Mouse (Mus musculus): Measurements from ENCODE around the gene Grik2.
"Not testable (repeated sequence)": the region's sequence is repeated elsewhere in the genome, so short reads cannot be mapped to it uniquely, and the experiment has no call there.

The Grik2 gene

DNA sequence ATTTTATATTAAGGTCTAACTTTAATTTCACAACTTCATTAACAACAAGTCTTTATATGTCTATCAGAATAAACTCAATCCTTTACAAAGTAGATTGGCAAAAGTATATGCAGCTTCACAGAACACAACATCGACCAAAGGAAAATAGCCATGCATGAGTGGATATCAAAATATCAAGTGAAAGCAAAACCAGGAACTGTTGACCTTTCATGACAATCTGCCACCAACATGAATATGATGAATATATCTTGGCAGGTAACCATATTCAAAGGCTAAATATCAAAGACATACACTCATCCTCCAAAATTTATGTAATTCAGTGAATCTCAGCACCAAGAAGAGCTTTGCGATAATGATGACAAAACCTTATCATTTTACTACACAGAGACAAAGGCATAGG, 141.4 kb downstream of the Grik2 start:
- DNase-seq (ENCODE audit: low read depth), result no peak

DNA sequence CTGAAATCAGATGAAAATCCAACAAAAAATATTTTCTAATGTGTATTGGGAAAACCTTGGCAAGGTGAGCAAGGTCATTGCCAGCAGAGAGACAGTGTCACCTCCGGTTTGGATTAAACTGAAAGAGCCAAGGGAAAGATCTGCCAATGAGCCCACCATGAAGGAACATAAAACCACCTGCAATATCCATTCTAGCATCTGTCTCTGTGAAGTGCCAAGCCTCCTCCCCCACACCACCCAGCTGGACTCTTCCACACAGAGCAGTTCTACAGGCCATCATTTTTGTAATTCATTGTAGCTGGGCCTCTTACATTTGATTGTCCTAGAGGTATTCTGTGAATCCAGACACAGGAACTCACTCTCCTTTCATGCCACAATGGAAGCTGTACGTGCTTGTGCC, 148.7 kb downstream of the Grik2 start:
- no peak for DNase-seq (ENCODE audit: low read depth)

DNA sequence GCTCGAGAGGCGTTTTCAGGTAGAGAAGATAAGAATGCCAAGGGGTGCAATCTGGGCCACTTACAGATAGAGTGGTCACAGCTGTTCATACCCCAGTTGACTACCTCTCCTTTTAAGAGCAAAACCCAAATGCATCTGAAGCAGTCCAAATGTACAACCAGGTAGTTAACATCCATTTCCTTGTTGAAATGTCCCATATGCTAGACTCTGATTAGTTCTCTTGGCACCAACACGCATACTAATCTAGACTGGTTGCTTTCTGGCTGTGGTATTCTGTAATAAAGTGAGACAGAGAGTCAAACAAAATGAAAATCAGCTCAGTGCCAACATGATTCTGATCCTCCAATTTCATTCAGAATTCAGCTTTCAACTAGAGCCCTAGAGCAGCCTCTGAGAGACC, 164.6 kb downstream of the Grik2 start:
- DNase-seq (ENCODE audit: low read depth), result no peak

DNA sequence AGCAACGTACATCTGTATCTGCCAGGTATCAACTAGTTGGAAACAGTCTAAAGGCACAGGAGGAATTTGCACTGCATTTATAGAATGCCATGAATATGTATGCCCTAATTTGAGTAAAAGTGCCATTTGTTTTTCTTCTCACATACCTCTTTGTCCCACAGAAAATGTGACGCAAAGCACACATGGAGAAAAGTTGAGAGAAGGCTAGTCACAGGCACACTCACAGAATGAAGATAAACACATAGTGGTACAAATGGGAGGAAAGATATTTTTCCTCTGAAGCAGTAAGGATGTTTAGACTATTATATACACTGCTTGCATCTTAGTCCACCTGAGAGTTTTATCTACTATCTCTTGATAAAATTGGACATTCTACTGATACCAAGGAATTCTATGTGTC, 190.9 kb downstream of the Grik2 start:
- no peak for DNase-seq (ENCODE audit: low read depth)

DNA sequence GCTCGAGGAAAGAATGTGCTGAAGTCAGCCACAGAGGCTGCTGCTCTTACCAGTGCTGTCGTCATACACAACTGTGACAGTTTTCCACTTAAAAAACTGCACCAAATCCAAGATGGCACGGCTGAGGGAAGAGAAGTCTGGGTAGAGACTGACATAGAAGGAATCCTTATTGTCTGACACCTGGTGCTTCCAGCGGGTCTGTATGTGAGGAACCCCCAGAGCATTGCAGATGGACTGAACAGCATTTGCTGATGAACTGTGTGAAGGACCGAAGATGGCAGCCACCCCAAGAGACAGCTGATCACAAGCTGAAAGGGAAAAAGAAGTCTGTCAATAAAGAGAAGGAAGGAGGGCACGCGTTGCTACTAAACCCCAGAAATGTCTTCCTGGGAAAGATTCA, 215.1 kb downstream of the Grik2 start:
- no peak for DNase-seq (ENCODE audit: low read depth)

DNA sequence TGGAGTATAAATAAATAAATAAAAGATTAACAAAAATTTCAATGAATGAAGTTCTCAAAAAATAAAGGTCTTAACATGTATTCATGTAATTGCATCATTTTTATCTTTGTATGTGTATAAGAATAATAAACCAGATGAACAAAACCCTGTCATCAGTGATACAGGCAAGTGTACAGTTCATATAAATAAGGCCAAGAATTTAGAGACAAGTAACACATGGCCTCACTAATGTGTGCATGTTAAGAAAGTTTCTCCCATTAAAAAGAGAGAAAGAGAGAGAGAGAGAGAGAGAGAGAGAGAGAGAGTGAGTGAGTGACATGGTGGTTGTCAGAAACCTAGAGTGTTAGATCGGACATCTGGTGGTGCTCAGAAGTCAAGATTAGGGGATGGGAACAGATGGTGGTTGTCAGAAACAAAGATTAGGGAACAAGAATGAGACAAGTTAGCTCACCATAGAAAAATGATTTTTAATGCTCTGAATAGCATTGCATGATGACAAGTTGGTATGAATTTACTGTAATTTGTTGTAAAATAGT, 228.6 kb downstream of the Grik2 start:
- DNase-seq (ENCODE audit: low read depth), result no peak

DNA sequence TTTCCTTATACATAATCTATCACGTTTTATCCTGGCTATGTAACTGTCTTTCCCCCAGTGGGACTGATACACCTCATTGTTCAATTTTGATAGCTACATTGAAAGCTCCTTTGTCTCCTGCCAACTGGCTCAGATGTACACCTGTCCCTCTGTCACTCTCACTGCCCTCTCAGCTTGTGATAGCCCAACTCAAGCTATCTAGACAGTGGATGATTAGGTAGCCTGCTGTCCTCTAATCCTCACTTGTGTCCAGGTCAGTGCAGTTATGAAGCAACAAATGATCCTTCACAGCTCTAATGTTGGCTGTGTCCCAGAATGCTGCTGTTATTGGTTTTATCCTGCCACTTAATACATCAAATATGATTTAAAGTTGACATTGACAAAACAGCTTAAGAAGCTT, 246.3 kb downstream of the Grik2 start:
- DNase-seq (ENCODE audit: low read depth), result no peak

DNA sequence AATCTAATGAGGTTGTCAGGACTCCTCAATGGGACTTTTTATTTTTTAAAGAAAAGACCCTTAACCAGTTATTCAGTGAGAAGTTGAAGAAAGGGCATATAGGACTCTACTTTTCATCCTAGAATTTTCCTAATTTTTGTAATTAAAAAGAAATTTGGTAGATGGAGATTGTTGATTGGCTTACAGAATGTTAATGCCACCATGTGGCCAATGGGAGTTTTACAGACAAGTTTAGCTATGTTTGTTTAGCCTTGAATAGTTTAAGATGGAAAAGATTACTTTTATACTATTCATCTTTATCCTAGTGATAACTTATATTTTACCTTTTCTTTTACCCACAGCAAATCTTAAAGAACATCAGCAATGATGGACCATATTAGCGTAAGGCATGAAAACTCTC, 268.8 kb downstream of the Grik2 start:
- DNase-seq (ENCODE audit: low read depth), result no peak

DNA sequence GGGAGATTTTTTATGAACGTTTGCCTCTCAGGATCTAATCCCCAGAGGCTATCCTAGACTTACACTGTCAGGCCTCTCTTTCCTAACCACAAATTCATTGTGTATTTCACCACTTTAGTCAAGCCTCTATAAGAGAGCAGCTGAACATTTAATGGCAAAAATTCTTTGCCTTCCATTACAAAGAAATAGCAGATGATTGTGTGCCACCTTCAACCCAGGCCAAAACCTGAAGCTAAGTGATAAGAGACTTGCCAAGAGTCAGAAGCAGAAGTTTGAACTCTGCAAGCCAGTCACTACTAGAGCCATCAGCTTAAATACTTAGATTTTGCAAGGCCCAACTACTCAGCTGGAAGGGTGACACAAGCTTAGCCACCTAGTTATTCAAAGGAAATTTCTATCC, 287.9 kb downstream of the Grik2 start:
- no peak for DNase-seq (ENCODE audit: low read depth)

DNA sequence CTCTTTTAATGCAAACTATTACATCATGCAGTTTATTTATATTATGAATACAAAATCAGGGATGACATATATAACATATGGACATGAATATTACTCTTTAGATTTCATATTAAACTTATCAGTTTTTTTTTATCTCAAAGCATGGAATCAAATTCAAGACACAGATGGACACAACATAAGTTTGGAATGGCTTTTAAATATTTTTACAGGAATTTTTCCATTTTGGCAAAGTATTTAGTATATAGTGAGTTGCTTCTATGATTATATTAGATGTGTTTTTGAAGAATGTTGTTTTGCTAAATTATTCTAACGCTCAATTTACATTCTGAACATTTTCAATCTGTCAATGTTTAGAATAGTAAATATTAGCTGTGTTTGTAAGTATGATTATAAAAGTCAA, 291.3 kb downstream of the Grik2 start:
- no peak for DNase-seq (ENCODE audit: low read depth)

DNA sequence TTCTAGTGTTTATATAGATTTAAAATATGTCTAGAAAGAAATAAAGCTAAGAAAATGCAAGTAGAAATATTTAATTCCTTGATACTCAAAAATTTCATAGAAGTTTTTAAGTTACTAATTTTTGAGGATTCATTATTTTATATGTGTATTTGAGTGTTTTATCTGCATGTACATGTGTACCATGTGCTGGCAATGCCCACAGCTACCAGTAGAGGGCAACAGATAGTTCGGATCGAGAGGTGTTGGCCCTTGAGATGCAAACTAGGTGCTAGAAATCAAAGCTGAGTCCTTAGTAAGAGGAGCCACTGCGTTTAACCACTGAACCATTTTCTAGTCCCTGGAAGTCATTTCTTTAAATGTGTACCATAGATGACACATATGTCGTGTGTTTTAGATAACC, 307.1 kb downstream of the Grik2 start:
- DNase-seq (ENCODE audit: low read depth), result no peak

DNA sequence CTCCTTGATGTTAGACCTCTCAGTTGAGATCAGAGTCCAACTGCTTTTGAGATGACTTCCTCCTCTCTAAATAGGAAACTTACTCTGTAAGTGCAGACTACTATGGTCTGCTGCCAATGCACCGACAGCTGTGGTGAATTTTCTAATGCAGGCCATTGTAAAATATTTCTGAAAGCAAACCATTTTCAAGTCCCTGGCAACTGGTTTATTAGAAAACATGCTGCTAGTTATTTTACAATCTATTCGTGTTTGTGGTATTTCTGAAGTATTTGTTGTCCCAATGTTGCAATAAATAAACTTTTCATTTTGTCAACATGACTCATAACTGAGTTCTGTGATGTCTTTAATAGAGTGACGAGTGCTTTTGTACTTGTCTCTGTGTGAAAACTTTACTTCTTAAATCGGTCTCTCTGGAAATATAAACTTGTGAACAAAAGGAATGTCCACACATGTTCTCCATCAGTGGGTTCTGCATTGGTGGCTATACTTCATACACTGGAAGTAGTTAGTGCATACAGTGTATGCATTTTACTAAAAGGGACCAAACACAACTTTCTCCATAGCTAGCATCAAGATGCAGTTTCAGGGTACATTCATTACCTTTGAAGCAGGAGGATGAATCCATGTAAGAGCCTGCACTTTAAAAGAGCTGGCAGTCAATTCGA, 308.3 kb downstream of the Grik2 start:
- DNase-seq (ENCODE audit: low read depth), result no peak

DNA sequence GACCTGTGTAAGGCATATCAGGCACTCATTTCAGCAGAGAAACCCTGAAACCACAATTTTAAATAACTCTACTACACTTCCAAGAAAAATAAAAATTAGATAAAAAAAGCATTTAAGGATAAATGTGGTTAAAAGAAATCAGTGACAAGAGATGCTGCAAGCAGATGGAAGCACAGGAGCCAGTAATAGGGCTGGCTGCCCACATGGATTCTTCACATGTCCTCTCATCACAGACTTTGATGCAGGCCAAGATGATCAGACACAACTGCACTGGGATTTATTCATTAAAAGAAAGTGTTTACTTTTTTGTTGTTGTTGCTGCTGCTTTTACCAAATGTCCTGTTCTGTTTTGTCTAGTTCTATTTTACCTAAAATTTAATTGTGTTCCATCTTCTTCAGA, 315.0 kb downstream of the Grik2 start:
- DNase-seq (ENCODE audit: low read depth), result no peak

DNA sequence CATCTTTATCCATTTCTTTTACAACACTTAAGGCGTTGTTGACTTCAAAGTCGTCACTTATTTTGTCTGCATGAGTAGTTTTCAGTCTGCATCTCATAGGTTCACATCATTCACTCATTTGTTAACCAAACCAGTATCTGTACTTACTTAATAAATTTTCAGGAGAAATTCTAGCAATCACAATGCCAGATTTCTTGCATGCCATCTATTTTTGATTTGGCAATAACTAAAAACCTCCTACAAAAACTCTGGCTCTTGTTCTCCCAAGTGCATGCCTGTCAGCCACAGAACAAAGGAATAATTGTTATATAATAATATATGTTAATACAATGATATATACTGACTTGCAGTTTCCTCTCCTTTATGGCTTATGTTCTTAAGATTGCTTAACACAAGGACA, 331.8 kb downstream of the Grik2 start:
- DNase-seq (ENCODE audit: low read depth), result no peak

DNA sequence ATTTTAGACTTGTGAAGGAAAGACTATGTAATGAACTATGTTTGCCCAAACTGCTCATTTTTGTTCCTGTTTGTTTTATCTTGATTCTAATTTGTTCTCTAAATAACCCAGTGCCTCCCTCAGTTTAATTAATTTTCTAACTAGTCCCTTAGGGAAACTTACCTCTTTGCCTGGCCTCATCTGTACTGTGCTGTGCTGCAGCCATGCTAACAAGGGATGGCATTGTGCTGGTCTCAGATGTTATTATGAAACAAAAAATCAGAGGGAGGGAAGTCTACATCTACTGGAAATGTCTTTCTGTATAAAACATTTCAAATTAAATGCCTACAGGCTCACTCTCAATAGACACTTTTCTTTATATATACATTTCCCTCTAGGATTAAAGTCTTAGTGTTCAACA, 335.0 kb downstream of the Grik2 start:
- DNase-seq (ENCODE audit: low read depth), result no peak

DNA sequence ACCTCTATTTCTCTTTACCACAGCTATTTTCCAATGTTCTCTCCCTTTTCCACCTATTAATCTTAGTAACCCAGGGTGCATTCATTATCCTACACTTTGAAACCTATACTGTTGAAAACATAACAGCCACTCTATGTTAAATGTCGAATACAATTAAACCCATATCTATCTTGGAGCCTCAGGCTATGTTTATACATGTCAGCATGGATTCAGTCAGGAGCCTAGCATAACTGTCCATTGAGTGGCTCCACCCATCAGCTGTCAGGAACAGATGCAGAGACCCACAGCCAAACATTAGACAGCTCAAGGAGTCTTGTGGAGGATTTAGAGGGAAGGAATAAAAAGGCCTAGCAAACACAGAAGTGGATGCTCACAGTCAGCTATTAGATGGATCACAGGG, 347.2 kb downstream of the Grik2 start:
- no peak for DNase-seq (ENCODE audit: low read depth)

DNA sequence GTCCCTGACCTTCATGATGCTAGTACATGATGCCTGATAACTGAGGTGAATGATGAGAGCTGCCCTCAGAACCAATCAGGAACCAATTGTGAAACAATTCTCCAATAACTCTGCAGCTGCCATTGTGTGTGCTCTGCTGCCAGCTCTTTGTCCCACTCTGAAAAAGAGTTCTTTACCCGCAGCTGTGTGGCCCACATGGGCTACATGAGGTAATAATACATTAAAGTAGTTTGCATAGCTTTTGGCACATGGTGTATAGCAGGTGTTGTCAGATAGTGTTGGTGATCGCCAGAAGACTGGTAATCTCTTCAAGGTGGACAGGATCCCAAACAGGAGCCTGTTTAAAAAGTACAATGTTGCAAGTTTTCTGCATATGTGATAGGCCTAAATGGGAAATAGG, 351.5 kb downstream of the Grik2 start:
- DNase-seq (ENCODE audit: low read depth), result no peak

DNA sequence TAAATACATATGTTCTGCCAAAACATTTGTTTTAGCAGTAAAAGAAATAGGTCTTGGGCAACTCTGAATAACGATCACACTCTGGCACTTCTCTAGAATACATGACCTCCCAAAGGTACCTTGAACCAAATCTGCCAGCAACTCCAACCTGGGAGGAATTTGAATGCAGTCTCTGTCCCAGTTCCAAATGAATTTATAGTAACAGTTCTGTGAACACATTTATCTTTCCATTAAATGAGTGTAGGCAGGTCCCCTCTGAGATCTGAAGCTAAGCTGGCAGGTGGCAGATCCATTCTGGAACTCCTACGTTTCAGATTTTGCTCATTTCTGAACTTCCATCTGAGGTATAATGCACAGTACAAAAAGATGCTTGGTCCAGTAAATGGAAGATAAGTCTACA, 352.3 kb downstream of the Grik2 start:
- no peak for DNase-seq (ENCODE audit: low read depth)

DNA sequence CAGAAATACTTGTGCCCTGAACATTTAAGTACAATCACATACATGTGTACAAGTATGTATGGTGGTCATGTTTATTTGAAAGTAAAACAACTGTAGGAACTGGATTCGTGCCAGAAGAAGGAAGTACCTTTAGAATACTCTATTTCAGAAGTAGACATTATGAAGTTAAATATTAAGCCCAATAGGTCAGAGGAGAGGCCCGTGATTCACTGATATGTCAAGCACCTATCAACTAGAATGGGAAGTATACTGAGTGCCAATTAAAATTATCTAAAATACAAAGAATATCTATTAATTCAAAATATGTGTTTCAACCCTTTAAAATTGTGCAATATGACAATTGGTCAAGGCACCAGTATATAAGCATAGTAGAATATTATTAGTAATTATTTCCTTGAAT, 355.7 kb downstream of the Grik2 start:
- DNase-seq (ENCODE audit: low read depth), result no peak

DNA sequence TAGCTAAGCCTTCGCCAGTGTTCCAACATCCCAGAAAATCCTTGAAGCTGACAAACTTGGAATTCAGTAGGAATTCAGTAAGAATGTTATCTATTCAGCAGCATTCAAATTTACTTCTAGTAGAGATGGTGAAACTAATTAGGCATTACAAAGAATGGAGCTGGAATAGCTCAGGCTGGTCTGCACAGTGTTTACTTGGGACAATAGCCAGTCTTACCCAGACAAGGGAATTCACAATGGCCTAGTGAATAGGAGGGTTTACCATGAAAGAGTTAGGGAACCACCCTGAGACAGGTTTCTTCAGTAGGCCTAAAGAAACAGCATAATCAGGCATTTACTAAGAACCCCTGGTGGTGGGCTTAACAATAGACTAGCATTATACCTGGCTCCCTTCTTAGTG, 371.4 kb downstream of the Grik2 start:
- DNase-seq (ENCODE audit: low read depth), result not testable (repeated sequence)

DNA sequence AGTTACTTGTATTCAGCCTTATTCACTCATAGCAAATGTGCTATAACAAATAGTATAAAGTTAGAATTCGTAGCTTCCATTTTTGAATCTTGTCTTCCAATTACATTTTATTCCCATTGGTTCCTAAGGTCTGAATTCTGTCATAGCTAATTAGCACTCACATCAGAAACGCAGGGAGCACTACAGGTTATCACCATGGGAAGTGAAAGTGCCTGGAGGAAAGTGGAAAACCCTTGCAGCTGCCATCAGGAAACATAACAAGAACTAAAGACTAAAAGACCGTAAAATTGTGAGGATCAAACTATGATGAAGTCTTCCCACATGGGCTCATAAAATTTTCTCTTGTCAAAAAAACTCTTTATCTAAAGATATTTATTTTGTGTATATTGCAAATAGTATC, 405.6 kb downstream of the Grik2 start:
- DNase-seq (ENCODE audit: low read depth), result no peak

DNA sequence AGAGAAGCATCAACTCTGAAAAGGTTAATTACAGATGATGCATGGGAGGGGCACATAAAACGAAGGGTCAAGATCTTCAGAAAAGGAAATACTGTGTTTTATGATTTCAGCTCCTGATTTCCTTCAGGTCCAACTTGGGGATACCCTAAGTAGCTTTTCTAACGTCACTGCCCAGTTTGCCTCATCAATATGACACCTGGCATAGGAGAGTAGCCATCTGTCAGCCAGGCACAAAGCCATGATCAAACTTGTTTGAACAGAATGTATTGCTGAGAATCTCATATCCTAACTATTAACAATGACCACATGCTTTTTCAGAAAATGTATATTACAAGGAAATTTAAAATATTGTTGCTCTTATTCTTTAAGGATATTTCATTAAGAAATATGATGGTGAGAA, 406.7 kb downstream of the Grik2 start:
- no peak for DNase-seq (ENCODE audit: low read depth)

DNA sequence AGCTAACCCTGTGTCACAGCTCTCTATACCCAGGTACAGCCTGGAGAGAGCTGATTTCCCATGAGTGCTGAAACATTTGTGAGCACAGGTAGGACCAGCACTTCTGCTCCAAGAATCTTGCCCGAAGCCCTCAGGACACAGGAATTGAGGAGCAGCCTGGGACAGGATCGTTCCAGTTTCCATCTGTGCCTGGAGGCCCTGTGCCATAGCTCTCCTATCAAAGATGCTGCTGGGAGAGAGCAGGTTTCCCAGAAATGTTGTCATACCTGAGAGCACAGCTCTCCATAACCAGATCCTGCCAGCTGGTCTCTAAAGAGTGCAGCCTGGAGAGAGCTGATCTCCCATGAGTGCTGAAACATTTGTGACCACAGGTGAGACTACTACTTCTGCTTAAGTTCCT, 420.0 kb downstream of the Grik2 start:
- DNase-seq (ENCODE audit: low read depth), result no peak

DNA sequence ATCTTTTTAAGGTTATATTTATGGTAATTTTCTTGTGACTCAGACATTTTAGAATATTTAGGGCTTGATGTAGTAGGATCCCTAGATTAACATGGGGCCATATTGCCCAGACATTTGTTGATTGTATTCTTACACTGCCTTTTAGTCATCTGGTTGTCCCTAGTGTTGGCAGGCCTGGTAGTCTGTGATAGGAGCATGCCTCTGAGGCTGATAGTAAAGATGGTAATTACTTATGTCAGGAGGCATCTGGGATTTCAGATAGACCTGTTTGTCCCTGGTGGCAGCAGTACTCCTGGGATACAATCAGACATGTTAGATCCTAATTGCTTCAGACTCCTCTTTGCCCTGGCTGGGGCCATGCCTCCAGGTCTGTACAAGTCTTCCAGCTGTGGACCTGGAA, 423.3 kb downstream of the Grik2 start:
- DNase-seq (ENCODE audit: low read depth), result no peak

DNA sequence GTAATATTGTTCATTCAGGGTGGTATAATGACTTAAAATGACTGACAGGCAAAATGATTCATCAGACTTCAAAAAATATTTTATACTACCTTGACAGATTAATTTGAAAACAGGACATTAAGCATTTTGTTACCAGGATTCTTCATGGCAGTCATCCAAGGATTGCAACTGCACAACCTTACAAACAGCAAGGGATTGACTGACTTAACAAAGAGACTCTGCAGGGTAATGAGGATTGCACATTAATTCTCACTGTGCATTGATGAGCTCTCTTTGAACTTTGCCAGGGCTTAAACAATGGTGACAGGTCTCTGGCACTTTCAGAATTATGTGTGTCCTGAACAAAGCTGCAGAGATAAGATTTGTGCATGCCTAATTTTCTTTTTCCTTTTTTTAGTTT, 466.2 kb downstream of the Grik2 start:
- no peak for DNase-seq (ENCODE audit: low read depth)
